Mouse (Mus musculus): Measurements from ENCODE around the gene Lrba. TPM values are rescaled to one million over a fixed set of nuclear protein-coding genes. Genes with fewer than 3 reads are reported as not detected.

The Lrba gene
- total RNA-seq, 2 experiments from 2014 or later: 17.6 to 20.4 TPM

- no peak for DNase-seq
Observed at GRCm38 (mm10) chr3:86518506-86519109, 294.1 kb downstream of the Lrba start.

GRCm38 (mm10) chr3:86522880-86523505 is 298.5 kb downstream of the Lrba start:
- DNase-seq: no peak

DNA sequence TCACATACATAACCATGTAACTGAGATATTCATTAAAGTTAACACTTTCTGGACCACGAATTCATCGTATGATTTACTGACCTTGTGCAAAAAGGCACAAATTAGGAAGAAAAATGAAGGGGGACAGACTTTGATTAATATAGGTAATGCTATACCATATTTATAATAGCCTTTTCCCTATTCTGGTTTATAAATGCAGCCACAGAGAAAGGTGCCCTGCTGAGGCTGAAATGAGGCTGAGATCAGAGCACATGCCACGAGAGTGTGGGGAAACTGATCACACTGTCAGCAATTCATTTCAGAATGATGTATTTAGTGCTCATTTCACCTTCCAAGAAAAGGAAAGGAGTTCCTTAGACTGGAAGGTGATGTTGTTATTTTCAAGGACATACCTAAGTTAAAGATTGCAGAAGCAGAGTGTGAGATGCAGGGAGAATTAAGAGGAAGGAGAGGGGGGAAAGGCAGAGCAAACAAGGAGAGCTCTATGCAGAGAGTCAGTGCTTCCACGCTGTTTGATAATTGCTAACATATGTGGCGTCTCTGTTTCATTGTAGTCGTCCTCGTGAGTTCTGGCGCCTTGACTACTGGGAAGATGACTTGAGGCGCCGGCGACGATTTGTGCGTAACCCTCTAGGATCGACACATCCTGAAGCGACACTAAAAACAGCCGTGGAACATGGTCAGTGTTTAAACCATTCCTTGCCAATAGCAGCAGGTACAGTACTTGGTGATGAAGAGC is 307.2 kb downstream of the Lrba start:
- no peak for DNase-seq

- DNase-seq: no peak
Observed at GRCm38 (mm10) chr3:86536751-86537150, 312.3 kb downstream of the Lrba start.

DNA sequence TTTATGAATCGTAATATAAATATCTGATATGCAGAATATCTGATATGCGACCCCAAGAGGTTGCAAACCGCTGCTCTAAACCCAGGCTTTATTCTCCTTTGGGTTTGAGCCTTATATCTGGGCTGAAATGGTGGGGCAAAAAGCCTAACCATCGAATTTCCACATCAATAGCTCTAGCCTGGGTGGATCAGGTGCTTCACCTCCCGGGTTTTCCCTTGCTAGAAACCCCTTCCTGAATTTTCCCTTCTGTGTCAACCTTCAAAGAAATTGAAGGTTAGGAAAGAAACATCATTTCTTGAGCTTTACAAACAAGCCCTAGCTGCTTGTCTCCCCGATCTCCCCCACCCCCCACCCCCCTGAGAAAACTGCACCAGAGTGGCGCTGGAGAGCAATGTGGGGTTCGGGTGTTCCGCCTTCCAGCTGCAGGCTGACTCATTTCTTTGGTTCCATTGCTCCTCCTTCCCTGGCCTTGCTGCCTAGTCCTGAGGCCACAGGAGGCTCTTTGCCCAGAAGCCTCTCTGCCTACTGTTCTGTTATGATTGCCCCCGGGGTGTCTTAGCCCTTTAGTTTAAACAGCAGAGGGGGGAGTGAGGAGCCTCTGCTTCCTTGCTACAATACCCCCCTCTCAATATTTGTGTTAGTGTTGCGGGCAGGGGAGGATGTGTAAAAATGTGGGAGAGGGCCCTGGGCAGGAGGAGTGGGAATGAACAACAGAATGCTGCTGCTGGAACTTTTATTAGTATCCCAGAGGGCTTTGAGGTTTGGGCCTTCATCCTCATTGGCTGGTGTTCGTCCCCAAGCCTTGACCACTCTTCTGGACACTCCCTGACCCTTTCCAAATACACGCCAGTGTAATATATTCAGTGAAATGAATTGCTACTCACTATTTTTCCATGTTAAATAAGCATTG is 314.4 kb downstream of the Lrba start:
- no peak for DNase-seq

GRCm38 (mm10) chr3:86539555-86540168 is 315.2 kb downstream of the Lrba start:
- no peak for DNase-seq

- no peak for DNase-seq
Observed at GRCm38 (mm10) chr3:86541074-86541614, 316.7 kb downstream of the Lrba start.

DNA sequence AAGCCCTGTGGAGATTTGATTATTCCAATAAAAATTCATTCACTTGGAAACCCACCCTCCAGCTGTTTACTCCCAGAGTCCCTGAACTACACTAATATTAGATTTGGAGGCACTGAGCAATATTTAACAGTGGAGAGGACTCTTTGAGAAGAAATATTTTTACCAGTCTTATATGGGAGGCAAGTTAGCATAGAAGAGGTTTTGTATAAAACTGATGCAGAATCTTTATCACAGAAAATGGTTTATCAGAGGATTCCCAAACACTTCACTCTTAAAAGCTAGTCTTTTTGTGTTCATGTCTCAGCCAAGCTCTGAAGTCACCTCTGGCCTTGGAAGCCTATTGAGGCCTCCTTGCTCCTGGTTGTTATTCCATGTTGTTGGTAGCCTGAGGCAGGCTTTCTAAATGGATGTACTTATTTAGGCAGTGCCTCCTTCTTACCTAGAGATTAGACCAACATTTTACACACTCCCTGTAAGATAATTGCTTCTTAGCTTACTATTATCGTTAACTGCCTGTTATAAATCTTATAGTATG is 317.4 kb downstream of the Lrba start:
- DNase-seq: no peak

GRCm38 (mm10) chr3:86544785-86545184 is 320.3 kb downstream of the Lrba start:
- DNase-seq: no peak

GRCm38 (mm10) chr3:86545945-86546344 is 321.5 kb downstream of the Lrba start:
- no peak for DNase-seq

DNA sequence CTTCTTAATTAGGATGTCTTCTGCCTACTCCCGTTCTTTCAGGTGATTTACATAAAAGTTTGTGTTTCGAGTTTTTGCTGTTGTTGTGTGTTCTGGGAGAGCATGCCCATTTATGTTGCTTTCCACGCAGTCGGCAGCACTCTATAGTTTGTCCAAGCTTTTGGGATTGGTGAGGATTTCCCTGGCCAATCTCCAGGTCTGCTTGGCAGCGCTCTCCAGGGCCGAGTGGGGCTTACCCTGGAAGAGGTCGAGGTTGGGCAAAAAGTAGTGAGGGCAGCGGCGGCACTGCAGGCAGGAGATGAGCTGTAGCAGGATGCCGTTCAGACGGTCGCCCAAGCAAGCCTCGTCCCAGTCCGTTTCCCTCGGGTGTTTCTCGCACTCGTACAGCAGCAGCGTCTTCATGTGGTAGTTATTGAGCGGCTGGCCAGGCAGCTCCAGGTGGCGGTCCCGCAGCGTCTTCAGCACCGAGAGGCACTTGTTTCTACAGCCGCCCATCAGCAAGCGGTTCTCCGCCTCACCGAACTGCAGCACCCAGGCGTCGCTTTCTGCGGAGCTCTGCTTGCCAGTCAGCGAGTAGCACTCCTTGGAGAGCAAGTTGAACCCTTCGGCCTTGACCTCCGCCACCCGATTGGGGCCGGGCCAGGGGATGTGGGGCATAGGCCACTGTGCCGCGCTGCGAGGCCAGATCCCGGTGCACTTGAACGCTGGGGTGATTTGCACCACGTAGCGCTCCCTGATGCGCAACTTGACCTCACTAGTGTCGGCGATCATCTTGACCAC is 322.2 kb downstream of the Lrba start:
- peak; percentile 10 for DNase-seq

- no peak for DNase-seq
Observed at GRCm38 (mm10) chr3:86547251-86547791, 322.8 kb downstream of the Lrba start.

DNA sequence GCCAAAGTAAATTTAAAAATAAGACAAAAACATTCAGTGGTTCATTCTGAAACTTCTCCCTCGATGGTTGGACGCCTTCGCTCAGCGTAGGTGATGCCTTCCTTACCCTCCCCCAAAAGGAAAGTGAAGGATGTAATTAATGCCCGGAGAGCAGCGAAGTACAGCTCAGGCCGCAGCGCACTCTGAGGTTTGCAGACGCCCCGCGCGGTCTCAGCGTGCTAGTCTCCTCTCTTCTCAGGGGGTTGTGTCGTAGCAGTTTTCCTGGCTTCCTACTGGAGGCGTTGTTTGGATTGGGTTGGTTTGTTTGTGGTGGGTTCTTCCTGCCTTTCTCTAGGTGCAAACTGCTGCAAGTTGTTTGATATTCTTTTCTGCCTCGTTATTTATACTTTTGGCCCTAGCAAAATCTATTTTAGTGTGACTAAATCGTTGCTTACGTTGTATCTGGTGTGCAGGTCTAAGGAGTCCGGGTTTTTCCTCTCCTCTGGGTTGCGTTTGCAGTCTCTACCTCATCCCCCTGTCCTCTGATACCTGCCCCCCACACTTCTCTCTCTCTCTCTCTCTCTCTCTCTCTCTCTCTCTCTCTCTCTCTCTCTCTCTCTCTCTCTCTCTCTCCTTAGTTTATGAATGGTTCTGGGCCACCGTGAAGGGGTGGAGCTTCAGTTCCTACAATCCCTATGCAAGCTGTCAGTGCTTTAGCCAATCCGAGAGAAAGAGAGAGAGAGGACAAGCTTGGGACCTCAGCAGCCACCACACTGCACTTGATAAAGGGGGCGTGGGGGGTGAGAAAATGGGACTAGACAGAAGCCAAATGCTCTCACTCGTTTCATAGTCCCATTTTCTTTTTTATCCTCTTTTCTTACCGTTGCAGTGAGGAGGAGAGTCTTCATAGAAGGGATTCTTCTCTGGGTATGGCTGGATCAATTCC is 323.9 kb downstream of the Lrba start, which contains the start of gene Mab21l2:
Gene Mab21l2, minus strand, starts transcription at position 539 of the 925 bp plus-strand sequence.
- no peak for DNase-seq

- DNase-seq: no peak
Observed at GRCm38 (mm10) chr3:86550301-86551010, 326.0 kb downstream of the Lrba start.

DNA sequence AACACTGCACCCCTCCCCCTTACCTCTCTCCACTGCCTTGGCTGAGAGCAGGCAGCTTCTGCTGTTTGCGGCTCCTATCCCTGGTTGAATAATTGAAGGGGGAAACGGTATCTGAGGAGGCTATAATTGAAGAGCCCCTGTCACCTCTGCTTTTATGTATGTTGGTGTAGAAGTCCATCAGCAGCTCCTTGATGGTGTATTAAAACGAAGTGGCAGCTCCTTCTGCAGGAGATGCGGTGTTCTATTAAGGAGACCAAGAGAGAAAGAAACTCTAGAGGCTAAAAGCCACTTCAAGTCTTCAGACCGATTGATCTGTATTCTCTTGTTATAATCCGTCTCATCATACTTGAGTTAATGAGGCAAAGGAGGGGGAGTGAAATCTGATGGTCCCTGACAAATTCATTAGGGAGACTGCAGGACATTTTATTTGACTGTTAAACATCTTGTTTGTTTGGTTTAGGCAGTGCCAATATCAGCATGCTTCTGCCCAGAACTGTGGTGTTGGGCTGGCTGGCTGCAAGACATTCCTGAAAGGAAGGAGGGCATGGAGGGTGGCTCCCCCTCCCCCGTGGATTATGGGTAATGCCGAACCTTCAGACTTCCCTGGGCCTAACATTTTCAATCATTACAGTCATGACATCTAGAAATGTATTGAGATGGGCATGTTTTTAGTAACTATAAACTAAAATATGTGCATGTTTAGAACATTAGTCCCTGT is 326.7 kb downstream of the Lrba start:
- no peak for DNase-seq

DNA sequence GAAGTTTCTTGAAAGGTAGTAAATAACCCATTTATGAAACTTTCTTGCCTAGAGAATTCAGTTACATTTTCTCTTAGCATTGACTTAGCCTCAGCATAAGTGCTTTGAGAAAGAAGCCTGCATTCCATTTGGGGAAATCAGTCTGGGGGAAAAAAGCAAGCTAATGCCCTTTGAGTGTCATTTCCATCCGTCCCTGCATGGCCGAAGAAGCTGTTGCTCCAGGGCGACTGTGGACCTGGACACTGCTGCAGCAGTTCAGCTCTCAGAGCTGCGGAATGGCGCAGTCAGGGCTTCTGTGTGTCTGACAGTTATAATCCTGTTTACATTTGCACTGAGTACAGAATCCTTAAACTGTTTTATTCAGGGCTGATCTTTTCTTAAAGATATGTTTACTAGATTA is 327.7 kb downstream of the Lrba start:
- DNase-seq: no peak

DNA sequence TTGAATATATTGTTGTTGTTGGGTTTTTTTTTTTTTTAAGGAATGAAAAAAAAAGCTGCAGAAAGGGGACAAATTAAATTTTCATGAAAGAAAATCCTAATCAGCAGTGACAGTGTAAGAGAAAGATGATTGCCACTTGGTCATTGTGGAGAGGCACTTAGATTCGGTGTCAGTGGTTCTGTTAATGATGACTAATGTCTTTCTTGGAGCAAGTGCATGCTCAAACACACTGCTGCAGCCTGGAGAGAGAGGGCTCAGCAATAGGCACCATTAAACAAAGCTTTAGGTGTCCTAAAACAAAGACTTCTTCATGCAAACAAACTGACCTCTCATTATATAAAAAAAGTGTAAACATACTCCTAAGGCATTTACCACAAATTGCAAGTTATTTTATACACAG is 334.5 kb downstream of the Lrba start:
- DNase-seq: no peak

GRCm38 (mm10) chr3:86559635-86560034 is 335.2 kb downstream of the Lrba start:
- DNase-seq: no peak

Measured in gastrocnemius, postnatal 25 days (tissue).